Mouse (Mus musculus) kidney, adult 11 months (tissue): ENCODE measurements at regions not wholly inside any gene's neighbourhood (a gene's known extent, or its start where the extent isn't known, plus 50 kb on each side); places are given as distances from the start of the nearest gene placed in this dataset.

Experiments used
- DNase-seq: peaks from one replicate; pipeline ENCODE4 v3.0.0; 2022

DNA sequence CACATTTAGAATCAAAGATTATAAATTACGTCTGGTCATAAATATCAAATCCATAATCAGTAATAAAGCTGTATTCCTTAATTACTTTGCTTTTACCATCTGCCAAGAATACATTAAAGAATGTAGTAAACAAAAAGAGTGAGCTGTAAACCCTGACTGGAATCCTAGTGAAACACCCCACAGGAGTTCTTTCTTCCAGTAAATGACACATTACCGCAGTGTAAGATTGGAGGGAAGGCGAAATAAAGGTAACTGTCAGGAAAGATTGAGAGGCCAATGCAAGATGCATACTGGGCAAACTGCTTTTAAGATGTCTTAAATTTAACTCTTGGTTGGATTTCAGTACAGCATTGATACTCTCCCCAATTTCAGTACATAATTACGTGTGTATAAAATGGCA, 772.0 kb downstream of the Hace1 start:
- DNase-seq, result no peak

DNA sequence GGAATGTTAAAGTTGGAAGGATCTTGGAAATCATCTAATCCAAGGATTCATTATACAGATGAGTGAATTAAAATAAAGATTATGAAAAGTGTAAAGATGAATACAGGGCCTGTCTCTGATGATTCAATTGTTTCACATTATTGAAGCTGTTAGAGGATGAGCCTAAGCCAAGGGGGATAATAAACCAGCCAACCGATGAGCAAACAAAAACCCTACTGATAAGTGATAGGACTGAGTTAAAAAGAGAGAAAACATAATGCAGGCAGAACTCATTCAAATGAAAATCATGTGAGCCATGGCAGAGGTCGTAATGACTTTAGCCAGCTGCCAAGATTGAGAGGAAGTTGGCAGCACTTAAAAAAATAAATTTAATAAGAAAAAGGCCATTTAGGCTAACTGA, 772.6 kb downstream of the Hace1 start:
- DNase-seq, result no peak

DNA sequence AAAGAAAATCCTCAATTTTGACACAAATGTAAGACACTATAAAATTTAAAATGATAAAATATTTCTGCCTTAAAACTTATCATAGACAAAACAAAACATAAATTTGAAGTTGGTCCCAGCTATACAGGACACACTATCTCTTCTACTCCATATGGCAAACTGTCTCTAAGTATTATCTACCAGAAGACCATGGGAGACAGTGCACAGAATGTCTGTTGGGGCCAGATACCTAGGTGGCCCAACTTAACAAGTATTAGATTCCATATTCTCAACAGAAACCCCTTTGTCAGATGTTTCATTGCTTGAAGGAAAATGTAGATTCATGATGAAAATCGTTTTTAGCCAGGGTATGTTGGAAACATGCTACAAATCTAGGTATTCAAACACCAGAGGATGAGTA, 779.1 kb downstream of the Hace1 start:
- DNase-seq, result no peak

DNA sequence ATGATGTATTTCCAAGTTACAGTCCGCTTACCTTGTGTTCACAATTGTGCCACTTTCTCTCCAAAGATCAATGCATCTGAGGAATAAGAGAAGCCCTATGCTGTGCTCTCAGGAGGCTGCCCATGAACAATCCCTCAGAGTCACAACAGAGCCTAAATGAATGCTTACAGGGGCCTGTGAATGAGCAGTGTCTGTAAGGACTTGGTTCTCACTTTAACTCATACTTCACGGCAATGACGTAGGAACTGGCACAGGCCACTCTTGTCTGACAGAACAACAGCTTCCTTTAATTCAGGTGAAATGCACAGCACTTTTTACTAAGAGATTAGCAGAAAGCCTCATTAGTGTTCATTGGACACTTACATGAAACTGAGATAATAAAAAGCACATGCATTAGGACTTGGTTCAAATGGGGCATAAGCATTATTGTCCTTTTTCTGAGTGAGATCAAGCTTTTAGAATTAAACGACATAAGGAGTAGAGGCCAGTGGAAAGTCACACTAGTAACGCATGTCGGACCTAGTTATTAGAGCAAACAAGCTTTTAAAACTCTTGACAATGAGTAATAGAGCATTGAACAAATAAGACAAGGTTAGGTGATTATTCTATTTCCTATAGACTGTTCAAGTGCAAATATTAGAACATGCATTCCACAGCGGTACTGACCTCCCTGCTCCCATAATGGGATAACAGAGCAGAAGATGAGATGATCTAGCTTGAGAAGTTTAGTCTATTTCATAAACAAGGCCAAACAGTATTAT, 796.3 kb downstream of the Hace1 start:
- no peak for DNase-seq

DNA sequence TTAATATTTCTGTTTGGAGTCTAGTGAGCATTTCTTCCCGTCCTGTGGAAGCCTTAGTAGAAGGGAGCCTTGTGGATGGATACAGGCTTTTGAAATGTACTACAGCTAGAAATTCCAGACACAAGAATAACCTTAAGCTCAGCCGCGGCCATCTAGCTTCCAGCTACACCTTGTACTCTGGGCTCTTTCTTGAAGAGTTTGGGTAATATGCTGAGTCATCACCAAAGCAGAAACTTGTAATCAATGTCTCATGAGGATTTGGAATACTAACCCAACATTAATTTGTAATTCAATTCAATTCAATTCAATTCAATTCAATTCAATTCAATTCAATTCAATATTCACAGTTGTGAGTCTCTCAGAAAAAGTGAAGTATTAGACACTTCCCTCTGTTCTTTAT, 797.0 kb downstream of the Hace1 start:
- no peak for DNase-seq

DNA sequence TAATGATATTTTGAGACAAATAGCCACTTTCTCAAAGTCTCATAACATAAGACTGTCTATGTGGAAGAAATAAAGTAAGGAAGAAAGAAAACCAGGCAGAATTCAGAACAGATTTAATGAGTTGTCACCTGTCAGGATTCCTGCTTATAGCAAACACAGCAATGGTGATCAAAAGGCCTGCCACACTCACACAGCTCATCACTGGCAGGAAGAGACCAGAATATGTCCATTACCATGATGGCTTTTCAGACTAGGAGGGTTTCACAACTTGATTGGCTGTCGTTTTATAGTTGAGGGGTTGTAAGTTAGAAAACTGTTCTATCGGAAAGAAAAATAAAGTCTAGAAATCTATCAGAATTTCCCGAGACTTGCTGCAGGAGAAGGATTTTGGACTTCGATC, 819.5 kb downstream of the Hace1 start:
- DNase-seq, result no peak

DNA sequence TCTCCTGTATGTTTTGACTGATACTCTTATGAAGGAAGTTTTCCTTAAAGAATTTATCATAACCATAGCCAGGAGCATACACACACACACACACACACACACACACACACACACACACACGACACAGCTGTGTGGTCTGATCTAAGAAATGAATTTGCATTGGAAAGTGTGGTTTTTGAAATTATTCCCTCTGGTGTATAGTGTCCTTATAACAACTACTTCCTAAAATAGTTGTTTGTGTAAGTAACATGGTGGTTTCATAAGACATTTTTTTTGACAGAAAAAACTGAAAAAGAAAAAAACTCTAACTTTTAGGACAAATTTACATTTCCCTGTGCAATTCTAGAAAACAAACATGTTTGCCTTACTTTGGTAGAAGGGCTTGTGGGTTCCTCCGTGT, 826.3 kb downstream of the Hace1 start:
- no peak for DNase-seq
